Mouse (Mus musculus): ENCODE measurements around the gene Per2.

DNA sequence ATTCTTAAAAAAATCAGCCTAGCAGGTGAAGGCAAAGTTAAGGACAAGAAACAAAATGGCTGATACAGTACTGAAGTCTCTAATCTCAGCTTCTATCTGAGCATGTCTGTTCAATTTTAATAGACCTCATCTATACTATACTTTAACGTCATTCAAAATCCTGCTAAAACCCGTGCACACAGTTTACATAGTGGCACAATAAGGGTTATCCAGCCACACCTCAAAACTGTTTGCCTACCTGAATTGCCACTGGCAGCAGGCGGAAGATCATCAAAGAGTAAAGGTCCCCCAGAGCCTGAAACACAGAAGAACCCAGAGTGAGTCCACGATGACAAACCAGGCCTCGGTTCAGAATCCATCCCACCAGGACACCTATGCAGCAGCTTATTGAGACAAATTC, 68.8 kb downstream of the Per2 start:
- TF ChIP-seq POLR2A (IDR thresholded peaks at IDR 0.05; ENCODE audit: low read depth, low read length) (no peak), CTCF (IDR thresholded peaks at IDR 0.05; ENCODE audit: extremely low read depth, insufficient read depth, insufficient read length, insufficient replicate concordance) (no peak)

All from spleen, adult 2 months (tissue).